Mouse (Mus musculus) left cerebral cortex, postnatal 14 days (tissue): ENCODE results near the gene March6. TPM values are rescaled to one million over a fixed set of nuclear protein-coding genes. Genes with fewer than 3 reads are reported as not detected.

ENCODE experiments used
- DNase-seq, 2 experiments: peaks; one replicate each; pipeline ENCODE4 v3.0.0; 2021 to 2022; ENCODE audit warnings: low spot score in 2 of 2, mixed read lengths in 1 of 2
- intact Hi-C: fragments of 180-260 bp; cut with DNase I; formaldehyde crosslinking; loops from one replicate; pipeline ENCODE4 v1.15.1; 2025
- total RNA-seq, 2 experiments: library from RNA; stranded (reverse); gene quantifications; 2 replicates each; pipeline ENCODE4 v1.2.3; 2021

Gene March6
- total RNA-seq, 2 experiments from 2014 or later, result 222 to 225 TPM

- no peak for DNase-seq
- intact Hi-C loops, result no loop called here
Observed at GRCm38 (mm10) chr15:31546291-31546690, 15.4 kb upstream of the March6 start.

GRCm38 (mm10) chr15:31545058-31545457 is 14.2 kb upstream of the March6 start:
- DNase-seq, result no peak
- intact Hi-C loops, result no loop called here

- no peak for DNase-seq
- intact Hi-C loops, result no loop called here
Observed at GRCm38 (mm10) chr15:31543246-31543645, 12.4 kb upstream of the March6 start.

GRCm38 (mm10) chr15:31542013-31542958 is 11.4 kb upstream of the March6 start:
- intact Hi-C loops, result no loop called here
- peak in 1 of 2 experiments; percentile 35 for DNase-seq

GRCm38 (mm10) chr15:31540513-31540802 is 9.6 kb upstream of the March6 start:
- intact Hi-C loops, result no loop called here
- DNase-seq, result no peak

- no peak for DNase-seq
- intact Hi-C loops, result no loop called here
Observed at GRCm38 (mm10) chr15:31539643-31540512, 9.0 kb upstream of the March6 start.

GRCm38 (mm10) chr15:31538346-31538745 is 7.5 kb upstream of the March6 start:
- intact Hi-C loops, result no loop called here
- no peak for DNase-seq

GRCm38 (mm10) chr15:31537706-31538105 is 6.9 kb upstream of the March6 start:
- no peak for DNase-seq
- intact Hi-C loops, result no loop called here

GRCm38 (mm10) chr15:31536051-31536737 is 5.3 kb upstream of the March6 start:
- intact Hi-C loops, result no loop called here
- peak; percentile 72 to 88 for DNase-seq

GRCm38 (mm10) chr15:31535259-31535855 is 4.5 kb upstream of the March6 start:
- intact Hi-C loops, result no loop called here
- DNase-seq, result no peak

- intact Hi-C loops, result loop anchor here (5.0 kb wide), 1 partner anchor 38 kb away; no protein-coding TSS in a partner anchor
- no peak for DNase-seq
Observed at GRCm38 (mm10) chr15:31534421-31535258, 3.8 kb upstream of the March6 start.

GRCm38 (mm10) chr15:31533529-31533928 is 2.7 kb upstream of the March6 start:
- intact Hi-C loops, result loop anchor here (5.0 kb wide), 1 partner anchor 39 kb away; no protein-coding TSS in a partner anchor
- DNase-seq, result no peak

GRCm38 (mm10) chr15:31532331-31533021 is 1.6 kb upstream of the March6 start:
- DNase-seq, result no peak
- intact Hi-C loops, result loop anchor here (5.0 kb wide), 1 partner anchor 40 kb away; no protein-coding TSS in a partner anchor

- DNase-seq, result no peak
- intact Hi-C loops, result loop anchor here (2.0 to 5.0 kb wide), 2 partner anchors 41 to 55 kb away; no protein-coding TSS in a partner anchor
Observed at GRCm38 (mm10) chr15:31531446-31532330, 835 bp upstream of the March6 start.

GRCm38 (mm10) chr15:31529811-31530658 is 818 bp downstream of the March6 start:
- DNase-seq, result peak in 1 of 2 experiments; percentile 35
- intact Hi-C loops, result loop anchor here (2.0 to 5.0 kb wide), 2 partner anchors 42 to 57 kb away; no protein-coding TSS in a partner anchor

GRCm38 (mm10) chr15:31529103-31529502 is 1.8 kb downstream of the March6 start:
- DNase-seq, result no peak
- intact Hi-C loops, result no loop called here
